Mouse (Mus musculus) small intestine, adult 2 months (tissue): ENCODE results near the gene Cpn1. TPM values are rescaled to one million over a fixed set of nuclear protein-coding genes. Genes with fewer than 3 reads are reported as not detected.

Experiments used
- H3K27ac ChIP-seq: fragments of 200-500 bp; 2 replicates; pipeline ENCODE4 v1.5.1; 2012; ENCODE audit warnings: low read depth, low read length, control low read depth, inconsistent platforms; ENCODE audit not compliant: insufficient read depth
- H3K27me3 ChIP-seq: fragments of 200-500 bp; 2 replicates; pipeline ENCODE4 v1.6.1; 2012; ENCODE audit warnings: mild to moderate bottlenecking, moderate library complexity, low read length, inconsistent platforms; ENCODE audit not compliant: control insufficient read depth, insufficient read depth
- H3K36me3 ChIP-seq: fragments of 200-500 bp; 2 replicates; pipeline ENCODE4 v1.6.1; 2012; ENCODE audit warnings: mild to moderate bottlenecking, low read length, control low read depth, inconsistent platforms; ENCODE audit not compliant: control insufficient read depth, insufficient read depth
- H3K4me1 ChIP-seq: fragments of 200-500 bp; 2 replicates; pipeline ENCODE4 v1.6.1; 2012; ENCODE audit warnings: low read length, inconsistent platforms, mixed read lengths; ENCODE audit not compliant: control insufficient read depth, insufficient read depth, insufficient read length
- H3K4me3 ChIP-seq: fragments of 200-500 bp; 2 replicates; pipeline ENCODE4 v1.5.1; 2012; ENCODE audit warnings: low read depth, mild to moderate bottlenecking, control low read depth, inconsistent platforms, low read length, moderate library complexity
- CTCF ChIP-seq: fragments of 200-500 bp; IDR thresholded peaks from 2 replicates; pipeline ENCODE4 v1.5.1; 2012; ENCODE audit warnings: low read depth, mild to moderate bottlenecking, control low read depth, inconsistent platforms, low read length, moderate library complexity, mixed read lengths; ENCODE audit not compliant: insufficient replicate concordance, insufficient read length; ENCODE audit errors: extremely low read depth
- POLR2A ChIP-seq: fragments of 200-500 bp; IDR thresholded peaks from 2 replicates; pipeline ENCODE4 v1.6.1; 2012; ENCODE audit warnings: low read depth, mild to moderate bottlenecking, control low read depth, inconsistent platforms, low read length, moderate library complexity
- WGBS: fragments of 180-500 bp; shearing (Covaris S2); methylation state at CpG from one replicate; pipeline ENCODE4 v1.1.7; 2018; 5-methylcytosine and 5-hydroxymethylcytosine counted together
- polyA plus RNA-seq: library from polyadenylated mRNA; depleted of rRNA; stranded (reverse); fragments of >200 nt; gene quantifications from 2 replicates; pipeline ENCODE4 v1.2.3, GENCODE M21; 2012; rRNA removed

The Cpn1 gene
- polyA plus RNA-seq, 1 experiment, result 0.96 TPM

DNA sequence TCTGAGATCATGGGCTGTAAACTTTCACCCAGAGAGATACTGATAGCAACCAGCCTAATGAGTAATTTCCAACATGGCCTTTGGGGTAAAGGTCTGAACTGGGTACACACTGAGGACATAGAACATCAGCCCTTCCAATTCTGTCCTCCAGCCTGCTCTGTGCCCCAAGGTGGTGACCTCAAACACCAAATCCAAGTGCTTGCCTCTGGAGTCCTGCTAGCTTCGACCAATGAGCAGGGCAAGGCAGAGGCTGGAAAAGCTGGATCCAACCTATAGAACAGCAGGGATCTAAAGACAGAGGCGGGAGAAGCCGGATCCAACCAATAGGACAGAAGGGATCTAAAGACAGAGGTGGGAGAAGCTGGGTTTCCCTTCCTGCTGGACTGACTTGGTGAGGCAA, 67.5 kb downstream of the Cpn1 start:
- Histone ChIP-seq H3K27ac (peak overlapping the region; percentile 45; the same call in 1 of the 2 replicates), H3K4me3 (no peak overlapping the region), H3K4me1 (peaks cover 33% of the 10 kb centered on the region), H3K27me3 (no peaks in the 10 kb centered on the region), H3K36me3 (0 out of 2 replicates have a peak, but pooled peaks cover 2% of the 10 kb centered on the region)
- no peak for TF ChIP-seq POLR2A
- no peak for TF ChIP-seq CTCF
- 84% methylated on average over 3 of the region's 3 CpGs for WGBS

DNA sequence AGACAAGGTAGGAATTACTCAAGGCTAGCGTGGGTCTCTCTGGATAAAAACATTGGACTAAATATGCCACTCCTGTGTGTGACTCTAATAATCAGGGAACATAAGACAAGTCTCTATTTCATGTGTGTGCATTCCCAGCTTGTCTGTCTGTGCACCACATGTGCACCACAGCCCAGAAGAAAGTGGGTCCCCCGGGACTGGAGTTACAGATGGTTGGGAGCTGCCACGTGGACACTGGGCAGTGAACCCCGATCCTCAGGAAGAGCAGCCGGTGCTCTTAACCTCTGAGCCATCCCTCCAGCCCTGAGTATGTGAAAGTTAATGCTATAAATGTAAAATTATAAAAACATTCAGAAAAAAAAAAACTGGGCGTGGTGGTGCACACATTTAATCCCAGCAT, 68.6 kb downstream of the Cpn1 start:
- Histone ChIP-seq H3K4me3 (no peak overlapping the region), H3K4me1 (peaks cover 33% of the 10 kb centered on the region), H3K27me3 (no peaks in the 10 kb centered on the region), H3K27ac (no peak overlapping the region), H3K36me3 (no peaks in the 10 kb centered on the region)
- TF ChIP-seq POLR2A (no peak), CTCF (no peak)
- 81% methylated on average over 6 of the region's 6 CpGs for WGBS

DNA sequence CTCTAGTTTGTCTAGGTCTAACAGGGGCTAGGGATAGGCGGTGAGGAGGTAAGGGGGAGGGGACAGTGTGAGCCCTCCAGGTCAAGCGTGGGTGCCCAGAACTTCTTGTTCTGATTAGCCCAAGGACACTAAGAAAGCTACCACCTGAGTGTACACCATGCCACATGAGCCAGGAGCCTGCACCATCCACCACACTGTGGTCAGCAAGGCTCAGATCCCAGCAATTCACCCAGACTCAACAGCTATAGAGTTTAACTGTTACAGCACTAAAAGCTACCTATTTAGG, 69.0 kb downstream of the Cpn1 start:
- TF ChIP-seq POLR2A (no peak), CTCF (no peak)
- Histone ChIP-seq H3K27me3 (no peaks in the 10 kb centered on the region), H3K27ac (peak overlapping the region; percentile 59), H3K4me1 (peaks cover 33% of the 10 kb centered on the region), H3K4me3 (peak overlapping the region; percentile 38), H3K36me3 (no peaks in the 10 kb centered on the region)
- 35% methylated on average over 2 of the region's 2 CpGs for WGBS

DNA sequence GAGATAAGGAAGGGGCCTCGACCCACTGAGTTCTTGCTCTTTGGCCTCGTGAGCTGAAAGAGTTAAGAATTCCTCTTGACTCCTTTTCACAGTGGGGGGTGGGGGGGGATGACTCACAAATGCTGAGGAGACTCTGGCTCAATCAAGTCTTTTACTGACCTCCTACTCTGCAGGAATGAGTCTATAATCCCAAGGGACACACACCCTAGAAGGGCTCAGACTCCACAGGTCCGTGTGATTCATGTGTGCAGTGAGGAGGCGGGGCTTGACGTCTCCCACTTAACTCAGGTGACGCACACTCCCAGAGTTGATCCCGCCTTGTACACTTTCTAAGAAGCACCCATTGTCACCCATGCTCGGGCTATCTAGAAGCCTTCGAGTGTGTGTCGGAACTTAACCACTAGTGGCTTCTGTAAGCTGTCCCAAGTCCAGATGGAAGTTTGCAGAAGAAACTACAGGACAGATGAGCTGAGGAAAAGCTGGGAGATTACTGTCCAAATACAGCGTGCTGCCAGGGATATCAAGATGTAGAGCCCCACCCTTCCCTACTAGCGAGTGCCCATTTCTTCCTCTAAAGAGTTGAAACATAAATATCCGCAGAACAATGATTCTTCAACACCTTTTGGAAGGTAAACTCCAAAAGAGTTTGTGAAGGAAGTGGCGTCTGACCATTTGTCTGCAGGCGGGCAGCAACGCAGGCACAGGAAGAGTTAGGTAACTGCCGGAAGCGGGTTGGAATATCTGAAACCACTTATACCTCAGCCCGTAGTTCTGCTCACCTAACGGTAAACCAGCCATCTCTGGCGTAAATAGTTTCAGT, 69.6 kb downstream of the Cpn1 start:
- H3K4me3 ChIP-seq, result peak overlapping the region; percentile 38
- H3K27ac ChIP-seq, result peak overlapping the region; percentile 59
- WGBS, result 16% methylated on average over 21 of the region's 21 CpGs

DNA sequence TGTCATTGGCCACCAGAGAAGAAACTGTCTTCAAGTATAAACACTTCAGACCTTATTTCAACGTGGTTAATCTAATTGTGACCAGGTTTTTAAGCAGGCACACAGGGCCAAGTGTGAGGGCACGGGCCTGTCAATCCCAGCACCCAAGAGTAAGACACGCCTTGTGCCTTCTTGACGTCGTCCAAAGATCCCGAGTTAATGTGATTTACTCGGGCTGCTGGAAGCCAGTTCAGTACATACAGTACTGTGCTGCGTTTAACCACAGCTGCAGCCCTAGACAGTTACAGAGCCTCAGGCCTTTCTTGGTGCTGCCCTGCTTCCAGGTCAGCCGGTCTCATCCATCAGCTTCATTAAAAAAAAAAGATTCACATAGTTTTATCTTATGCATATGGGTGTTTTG, 70.9 kb downstream of the Cpn1 start:
- Histone ChIP-seq H3K4me1 (peaks cover 25% of the 10 kb centered on the region), H3K27ac (peak overlapping the region; percentile 57), H3K36me3 (peaks cover 7% of the 10 kb centered on the region), H3K4me3 (no peak overlapping the region), H3K27me3 (no peaks in the 10 kb centered on the region)
- WGBS, result 40% methylated on average over 9 of the region's 9 CpGs
- TF ChIP-seq CTCF (no peak), POLR2A (no peak)

More for the DNA sequence above, 69.6 kb downstream of the Cpn1 start:
- H3K4me1 ChIP-seq, result peaks cover 33% of the 10 kb centered on the region
- no peaks in the 10 kb centered on the region for H3K27me3 ChIP-seq
- 0 out of 2 replicates have a peak, but pooled peaks cover 2% of the 10 kb centered on the region for H3K36me3 ChIP-seq
- TF ChIP-seq POLR2A (no peak), CTCF (no peak)

DNA sequence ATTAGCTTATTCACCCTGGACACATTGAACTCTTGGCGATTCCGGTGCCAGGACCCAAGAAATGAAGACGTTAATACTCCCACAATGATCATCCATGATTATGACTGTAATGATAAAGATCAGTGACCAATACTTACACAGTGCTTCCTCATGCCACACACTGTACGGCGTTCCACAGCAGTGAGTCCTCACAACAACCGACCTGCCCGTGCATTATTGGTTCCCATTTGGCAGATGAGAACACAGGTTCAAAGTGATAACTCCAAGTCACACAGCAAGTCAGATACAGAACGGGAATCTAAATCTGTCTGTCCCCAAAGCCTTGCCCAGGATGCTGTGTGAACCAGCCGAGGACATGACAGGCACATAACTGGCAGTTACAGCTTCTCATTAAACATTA, 71.4 kb downstream of the Cpn1 start:
- Histone ChIP-seq H3K27ac (peak overlapping the region; percentile 57), H3K27me3 (no peaks in the 10 kb centered on the region), H3K4me1 (peaks cover 24% of the 10 kb centered on the region), H3K4me3 (no peak overlapping the region), H3K36me3 (peaks cover 9% of the 10 kb centered on the region)
- 68% methylated on average over 9 of the region's 9 CpGs for WGBS
- no peak for TF ChIP-seq CTCF
- no peak for TF ChIP-seq POLR2A

DNA sequence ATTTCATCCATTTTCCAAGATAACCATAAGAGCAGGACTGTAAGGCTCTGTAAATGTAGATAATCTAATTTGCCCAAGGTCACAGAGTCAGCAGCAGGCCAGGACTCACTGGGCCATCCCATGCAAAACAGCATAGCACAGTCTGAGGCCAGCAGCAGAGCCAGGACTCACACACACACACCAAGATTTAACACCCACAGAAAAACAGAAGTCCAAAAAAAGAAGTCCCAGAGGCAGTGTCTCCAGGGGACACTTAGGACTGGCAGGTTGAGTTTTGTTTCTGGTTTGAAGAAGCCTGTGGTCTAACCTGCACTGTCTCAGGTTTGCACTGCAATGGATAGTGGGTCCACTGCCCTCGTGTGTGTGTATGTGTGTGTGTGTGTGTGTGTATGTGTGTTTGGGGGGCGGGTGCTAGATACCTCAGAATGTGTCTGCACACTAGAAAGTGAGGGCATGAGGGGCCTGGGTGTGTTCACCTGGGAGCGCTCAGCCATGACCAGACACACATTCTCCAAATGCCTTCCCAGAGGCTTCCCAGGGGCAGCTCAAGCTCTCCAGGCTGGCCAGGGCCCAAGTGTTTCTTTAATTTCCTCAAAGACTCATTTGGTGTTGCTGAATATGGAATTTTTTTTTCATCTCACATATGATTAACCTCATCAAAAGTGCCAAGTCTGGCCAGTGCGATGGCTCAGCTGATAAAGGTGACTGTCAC, 73.4 kb downstream of the Cpn1 start:
- TF ChIP-seq CTCF (no peak), POLR2A (no peak)
- Histone ChIP-seq H3K4me1 (peaks cover 16% of the 10 kb centered on the region; the same call in 1 of the 2 replicates), H3K27ac (no peak overlapping the region), H3K27me3 (no peaks in the 10 kb centered on the region), H3K36me3 (peaks cover 13% of the 10 kb centered on the region), H3K4me3 (no peak overlapping the region)
- WGBS, result 82% methylated on average over 4 of the region's 4 CpGs

DNA sequence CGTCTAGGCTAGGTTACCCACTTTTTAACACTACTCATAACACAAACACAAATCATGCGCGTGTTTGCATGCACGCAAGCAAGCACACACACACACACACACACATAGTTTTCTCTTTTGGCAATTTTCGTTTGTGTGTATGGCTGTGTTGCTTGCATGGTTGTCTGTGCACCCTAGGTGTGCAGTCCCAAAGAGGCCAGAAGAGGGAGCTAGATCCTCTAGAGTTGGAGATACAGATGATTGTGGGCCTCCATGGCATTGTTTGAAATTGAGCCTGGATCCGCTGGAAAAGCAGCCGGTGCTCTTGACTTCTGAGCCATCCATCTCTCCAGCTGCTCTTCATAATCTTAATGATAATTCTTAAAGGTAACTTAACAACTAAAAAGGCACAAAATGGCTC, 79.9 kb downstream of the Cpn1 start:
- H3K27ac ChIP-seq, result no peak overlapping the region
- TF ChIP-seq CTCF (peak; percentile 34; the same call in 1 of the 2 replicates), POLR2A (no peak)

More for the DNA sequence above, 79.9 kb downstream of the Cpn1 start:
- Histone ChIP-seq H3K36me3 (peaks cover 20% of the 10 kb centered on the region), H3K27me3 (no peaks in the 10 kb centered on the region), H3K4me3 (no peak overlapping the region), H3K4me1 (peaks cover 12% of the 10 kb centered on the region)
- 93% methylated on average over 7 of the region's 7 CpGs for WGBS

Other genes with a start within 250 kb of the Cpn1 start
- 1.3 and 4.1 TPM in 2 replicates for gene Cutc, start 233.6 kb downstream of the Cpn1 start, polyA plus RNA-seq
- gene Cox15, start 233.6 kb downstream of the Cpn1 start, polyA plus RNA-seq, result 6.5 and 9.8 TPM in 2 replicates
- gene Abcc2, start 204.4 kb downstream of the Cpn1 start, polyA plus RNA-seq, result 25.3 and 49.5 TPM in 2 replicates
- 19.4 and 53.4 TPM in 2 replicates for gene Dnmbp, start 46.4 kb downstream of the Cpn1 start, polyA plus RNA-seq
- gene Cyp2c23, start 42.7 kb upstream of the Cpn1 start, polyA plus RNA-seq, result 0.37 and 0.71 TPM in 2 replicates
- 4.1 and 10.9 TPM in 2 replicates for gene Erlin1, start 83.2 kb upstream of the Cpn1 start, polyA plus RNA-seq
- 5.1 and 12.4 TPM in 2 replicates for gene Chuk, start 120.9 kb upstream of the Cpn1 start, polyA plus RNA-seq
- 0.77 and 1.7 TPM in 2 replicates for gene Cwf19l1, start 149.3 kb upstream of the Cpn1 start, polyA plus RNA-seq
- gene Bloc1s2, start 159.9 kb upstream of the Cpn1 start, polyA plus RNA-seq, result 5.1 and 13.0 TPM in 2 replicates
- gene Pkd2l1, start 205.9 kb upstream of the Cpn1 start, polyA plus RNA-seq, result 0.10 TPM in 1 of 2 replicates, not detected in the other
- not detected in 2 replicates for gene Scd3, start 216.7 kb upstream of the Cpn1 start, polyA plus RNA-seq